Mouse (Mus musculus) cerebellum, postnatal 36 days (tissue): Measurements from ENCODE around the gene Iqgap3.
A peak's percentile ranks its signal among the peaks of the same experiment; 100 is the strongest.

Source experiments
- DNase-seq, 2 experiments: peaks; one replicate each; pipeline ENCODE4 v3.0.0; 2021 to 2022; ENCODE audit warnings: mixed read lengths in 2 of 2

Gene Iqgap3

GRCm38 (mm10) chr3:88081345-88082223 is at the start of gene Iqgap3:
TSS of gene Iqgap3 (plus strand) at chr3:88081971.
- peak; percentile 86 to 87 for DNase-seq

GRCm38 (mm10) chr3:88033506-88033905 is 48.3 kb upstream of the Iqgap3 start:
- DNase-seq, result no peak

GRCm38 (mm10) chr3:88035561-88036293 is 46.0 kb upstream of the Iqgap3 start:
- no peak for DNase-seq

GRCm38 (mm10) chr3:88042661-88043421 is 38.9 kb upstream of the Iqgap3 start, which contains the start of gene Gpatch4:
TSS of gene Gpatch4 (plus strand) at chr3:88043108.
- DNase-seq, result peak; percentile 78 to 85

- no peak for DNase-seq
Observed at GRCm38 (mm10) chr3:88049532-88049931, 32.2 kb upstream of the Iqgap3 start.

- DNase-seq, result no peak
Observed at GRCm38 (mm10) chr3:88057030-88057429, 24.7 kb upstream of the Iqgap3 start.

GRCm38 (mm10) chr3:88057902-88058696 is 23.7 kb upstream of the Iqgap3 start, which contains the start of gene Naxe:
TSS of gene Naxe (minus strand) at chr3:88058495.
- peak; percentile 80 to 88 for DNase-seq

GRCm38 (mm10) chr3:88068386-88068785 is 13.4 kb upstream of the Iqgap3 start:
- no peak for DNase-seq

- DNase-seq, result peak; percentile 91 to 95
Observed at GRCm38 (mm10) chr3:88071783-88072182, 10.0 kb upstream of the Iqgap3 start.

GRCm38 (mm10) chr3:88073631-88074030 is 8.1 kb upstream of the Iqgap3 start:
- DNase-seq, result no peak

GRCm38 (mm10) chr3:88074351-88074750 is 7.4 kb upstream of the Iqgap3 start:
- DNase-seq, result no peak

GRCm38 (mm10) chr3:88074766-88075165 is 7.0 kb upstream of the Iqgap3 start:
- no peak for DNase-seq

GRCm38 (mm10) chr3:88077441-88077840 is 4.3 kb upstream of the Iqgap3 start:
- DNase-seq, result no peak

GRCm38 (mm10) chr3:88078204-88078603 is 3.6 kb upstream of the Iqgap3 start, which contains the start of gene Ttc24:
TSS of gene Ttc24 (minus strand) at chr3:88078304.
- no peak for DNase-seq

- no peak for DNase-seq
Observed at GRCm38 (mm10) chr3:88082224-88082618, 450 bp downstream of the Iqgap3 start.

GRCm38 (mm10) chr3:88082663-88083062 is 892 bp downstream of the Iqgap3 start:
- DNase-seq, result no peak

- DNase-seq, result no peak
Observed at GRCm38 (mm10) chr3:88084001-88084400, 2.2 kb downstream of the Iqgap3 start.

- no peak for DNase-seq
Observed at GRCm38 (mm10) chr3:88085459-88085858, 3.7 kb downstream of the Iqgap3 start.

- peak; percentile 31 to 33 for DNase-seq
Observed at GRCm38 (mm10) chr3:88087688-88088087, 5.9 kb downstream of the Iqgap3 start.

- no peak for DNase-seq
Observed at GRCm38 (mm10) chr3:88090106-88090505, 8.3 kb downstream of the Iqgap3 start.

GRCm38 (mm10) chr3:88090616-88091015 is 8.8 kb downstream of the Iqgap3 start:
- DNase-seq, result peak in 1 of 2 experiments; percentile 31

- DNase-seq, result no peak
Observed at GRCm38 (mm10) chr3:88094126-88094525, 12.4 kb downstream of the Iqgap3 start.
